ENCODE assay signal across 31 mouse cellular contexts in the genomic region with DNA sequence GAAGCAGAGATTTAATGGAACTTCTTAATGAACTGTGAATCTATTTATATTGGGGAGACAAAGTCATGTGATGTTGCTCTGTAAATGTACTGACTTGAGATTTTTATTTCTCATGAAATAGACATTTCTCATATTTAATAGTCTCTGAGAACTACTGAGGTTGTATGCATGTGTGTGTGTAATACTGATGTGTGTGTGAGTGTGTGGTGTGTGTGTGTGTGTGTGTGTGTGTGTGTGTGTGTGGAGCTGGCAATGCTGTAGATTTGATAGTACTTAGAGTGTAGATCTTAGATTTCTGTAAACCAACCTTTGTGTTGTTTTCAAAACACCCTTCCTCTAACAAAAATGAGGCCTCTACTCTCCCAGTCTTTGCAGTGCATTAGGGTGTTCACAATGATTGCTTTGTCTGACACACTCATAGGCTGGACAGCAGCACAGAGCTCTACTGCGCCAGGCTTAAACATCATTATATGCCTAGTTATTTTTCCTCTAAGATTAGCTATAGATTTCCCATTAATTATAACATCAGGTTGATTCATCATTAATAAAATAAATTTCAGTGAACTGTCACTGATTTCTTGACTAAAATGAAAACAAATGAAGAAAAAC.
DNase-seq lines count a peak whose midpoint lies in the region; ATAC-seq and TF ChIP-seq lines count a peak whose summit lies in the region.
"Had no signal": no experiment of that assay in that cellular context is flagged by ENCODE, and none has a peak within 500 bp of the region (broad histone marks: within the 10 kb centered on the region; RNA-seq: fewer than 3 reads in every experiment).

No protein-coding gene starts in this region.

- 55% methylated on average over 1 of the region's 1 CpGs for WGBS in hindbrain, embryonic 12.5 days
- WGBS in hindbrain, embryonic 10.5 days: 85% methylated on average over 1 of the region's 1 CpGs
- WGBS in midbrain, embryonic 14.5 days: 65% methylated on average over 1 of the region's 1 CpGs
- 64% methylated on average over 1 of the region's 1 CpGs for WGBS in midbrain, postnatal 0 days
- 40% methylated on average over 1 of the region's 1 CpGs for WGBS in forebrain, embryonic 13.5 days
- WGBS in forebrain, embryonic 15.5 days: 30% methylated on average over 1 of the region's 1 CpGs

- H3K9me3 ChIP-seq in hindbrain, embryonic 12.5 days (replicated peaks): no peaks in the 10 kb centered on the region
- no peaks in the 10 kb centered on the region for H3K9me3 ChIP-seq in hindbrain, embryonic 10.5 days
- H3K9me3 ChIP-seq in midbrain, embryonic 14.5 days (ENCODE audit: control insufficient read depth, low read length): no peaks in the 10 kb centered on the region
- H3K9me3 ChIP-seq in midbrain, postnatal 0 days (ENCODE audit: low read length): no peaks in the 10 kb centered on the region
- H3K9me3 ChIP-seq in forebrain, embryonic 13.5 days (replicated peaks): no peaks in the 10 kb centered on the region; the same call in 1 of the 2 replicates
- H3K9me3 ChIP-seq in forebrain, embryonic 15.5 days: no peaks in the 10 kb centered on the region
- H3K9me3 ChIP-seq: embryonic facial prominence, embryonic 12.5 days; heart, embryonic 12.5 days; limb, embryonic 10.5 days; limb, embryonic 15.5 days; liver, embryonic 13.5 days; neural tube, embryonic 13.5 days had no signal

- H3K27me3 ChIP-seq in hindbrain, embryonic 12.5 days: no peaks in the 10 kb centered on the region
- no peaks in the 10 kb centered on the region for H3K27me3 ChIP-seq in hindbrain, embryonic 10.5 days (ENCODE audit: insufficient read depth, poor library complexity, severe bottlenecking)
- no peaks in the 10 kb centered on the region for H3K27me3 ChIP-seq in midbrain, embryonic 14.5 days (ENCODE audit: control insufficient read depth, insufficient read depth, low read length)
- H3K27me3 ChIP-seq in midbrain, postnatal 0 days (ENCODE audit: insufficient read depth, low read length): no peaks in the 10 kb centered on the region
- no peaks in the 10 kb centered on the region for H3K27me3 ChIP-seq in forebrain, embryonic 13.5 days
- no peaks in the 10 kb centered on the region for H3K27me3 ChIP-seq in forebrain, embryonic 15.5 days
- H3K27me3 ChIP-seq: embryonic facial prominence, embryonic 12.5 days; heart, embryonic 12.5 days; limb, embryonic 15.5 days; liver, embryonic 13.5 days; megakaryocyte, embryonic 14.5 days; neural tube, embryonic 13.5 days had no signal

- peak; percentile 77 for ATAC-seq in hindbrain, embryonic 12.5 days (ENCODE audit: low FRiP score)
- ATAC-seq in midbrain, embryonic 14.5 days (ENCODE audit: low FRiP score, low TSS enrichment): no peak
- ATAC-seq in midbrain, postnatal 0 days (ENCODE audit: low FRiP score): no peak
- peak; percentile 75; the same call in 1 of the 2 replicates for ATAC-seq in forebrain, embryonic 13.5 days
- ATAC-seq in forebrain, embryonic 15.5 days (replicated peaks): peak; percentile 67; the same call in 1 of the 2 replicates
- ATAC-seq: intestine, postnatal 0 days; lung, postnatal 0 days had no signal

- H3K4me1 ChIP-seq in hindbrain, embryonic 12.5 days: no peaks in the 10 kb centered on the region
- no peaks in the 10 kb centered on the region for H3K4me1 ChIP-seq in hindbrain, embryonic 10.5 days (replicated peaks)
- H3K4me1 ChIP-seq in midbrain, embryonic 14.5 days (ENCODE audit: control insufficient read depth, insufficient read depth, low read length): no peaks in the 10 kb centered on the region
- H3K4me1 ChIP-seq in midbrain, postnatal 0 days (ENCODE audit: insufficient read depth, low read length): no peaks in the 10 kb centered on the region
- H3K4me1 ChIP-seq in forebrain, embryonic 13.5 days: no peaks in the 10 kb centered on the region
- H3K4me1 ChIP-seq in forebrain, embryonic 15.5 days: no peaks in the 10 kb centered on the region
- H3K4me1 ChIP-seq: embryonic facial prominence, embryonic 12.5 days; heart, embryonic 12.5 days; limb, embryonic 10.5 days; limb, embryonic 15.5 days; liver, embryonic 13.5 days; megakaryocyte, embryonic 14.5 days; neural tube, embryonic 13.5 days had no signal

- no peak overlapping the region for H3K9ac ChIP-seq in hindbrain, embryonic 12.5 days
- H3K9ac ChIP-seq in midbrain, embryonic 14.5 days (replicated peaks; ENCODE audit: low read length): no peak overlapping the region
- H3K9ac ChIP-seq in midbrain, postnatal 0 days (replicated peaks; ENCODE audit: low read length, poor library complexity, severe bottlenecking): no peak overlapping the region
- no peak overlapping the region for H3K9ac ChIP-seq in forebrain, embryonic 13.5 days
- H3K9ac ChIP-seq in forebrain, embryonic 15.5 days (replicated peaks): no peak overlapping the region
- H3K9ac ChIP-seq: embryonic facial prominence, embryonic 12.5 days; heart, embryonic 12.5 days; limb, embryonic 15.5 days; liver, embryonic 13.5 days; neural tube, embryonic 13.5 days had no signal

- no peak for TF ChIP-seq CTCF in midbrain, postnatal 0 days (IDR thresholded peaks at IDR 0.05)

- no peak overlapping the region for H3K27ac ChIP-seq in hindbrain, embryonic 12.5 days
- no peak overlapping the region for H3K27ac ChIP-seq in hindbrain, embryonic 10.5 days
- H3K27ac ChIP-seq in midbrain, embryonic 14.5 days (replicated peaks; ENCODE audit: low read depth, low read length): no peak overlapping the region
- no peak overlapping the region for H3K27ac ChIP-seq in midbrain, postnatal 0 days (ENCODE audit: low read depth, low read length)
- no peak overlapping the region for H3K27ac ChIP-seq in forebrain, embryonic 13.5 days
- no peak overlapping the region for H3K27ac ChIP-seq in forebrain, embryonic 15.5 days (replicated peaks)
- H3K27ac ChIP-seq: embryonic facial prominence, embryonic 12.5 days; heart, adult 2 months; limb, embryonic 10.5 days; limb, embryonic 15.5 days; liver, embryonic 13.5 days; neural tube, embryonic 13.5 days had no signal

- H3K4me2 ChIP-seq in hindbrain, embryonic 12.5 days (replicated peaks): no peak overlapping the region
- H3K4me2 ChIP-seq in midbrain, embryonic 14.5 days (ENCODE audit: low read length): no peak overlapping the region
- H3K4me2 ChIP-seq in midbrain, postnatal 0 days (ENCODE audit: low read depth, low read length, poor library complexity, severe bottlenecking): no peak overlapping the region
- H3K4me2 ChIP-seq in forebrain, embryonic 13.5 days: no peak overlapping the region
- no peak overlapping the region for H3K4me2 ChIP-seq in forebrain, embryonic 15.5 days (replicated peaks)
- H3K4me2 ChIP-seq: embryonic facial prominence, embryonic 12.5 days; heart, embryonic 12.5 days; limb, embryonic 15.5 days; liver, embryonic 13.5 days; neural tube, embryonic 13.5 days had no signal

- no peak for DNase-seq in hindbrain, embryonic 10.5 days (ENCODE audit: low spot score)
- DNase-seq in midbrain, embryonic 14.5 days: peak; percentile 18
- no peak for DNase-seq in midbrain, postnatal 0 days (ENCODE audit: low spot score)
- no peak for DNase-seq in spleen, postnatal 4 days (ENCODE audit: low spot score in 2 of 2)
- DNase-seq: adrenal gland, postnatal 25 days; B cell, adult 2 months; cerebellum, adult 2 months; cerebellum, postnatal 25 days; embryo, embryonic 11 days; heart, adult 2 months; heart, postnatal 4 days; kidney, postnatal 14 days; layer of hippocampus, adult 9-11 months; liver, embryonic 13.5 days; lung, adult 18-20 months; lung, postnatal 4 days; right cerebral cortex, adult 18-20 months; right cerebral cortex, postnatal 4 days; thymus, adult 2 months; thymus, postnatal 4 days had no signal

- H3K4me3 ChIP-seq in hindbrain, embryonic 12.5 days: no peak overlapping the region
- no peak overlapping the region for H3K4me3 ChIP-seq in hindbrain, embryonic 10.5 days
- no peak overlapping the region for H3K4me3 ChIP-seq in midbrain, embryonic 14.5 days (replicated peaks; ENCODE audit: low read depth, low read length)
- H3K4me3 ChIP-seq in midbrain, postnatal 0 days (ENCODE audit: low read depth, low read length): no peak overlapping the region
- H3K4me3 ChIP-seq in forebrain, embryonic 13.5 days: no peak overlapping the region
- no peak overlapping the region for H3K4me3 ChIP-seq in forebrain, embryonic 15.5 days
- H3K4me3 ChIP-seq: embryonic facial prominence, embryonic 12.5 days; heart, adult 2 months; heart, embryonic 12.5 days; limb, embryonic 10.5 days; limb, embryonic 15.5 days; liver, embryonic 13.5 days; megakaryocyte, embryonic 14.5 days; neural tube, embryonic 13.5 days had no signal

- no peaks in the 10 kb centered on the region for H3K36me3 ChIP-seq in hindbrain, embryonic 12.5 days
- H3K36me3 ChIP-seq in hindbrain, embryonic 10.5 days: no peaks in the 10 kb centered on the region
- no peaks in the 10 kb centered on the region for H3K36me3 ChIP-seq in midbrain, embryonic 14.5 days (ENCODE audit: control insufficient read depth, insufficient read depth, low read length)
- H3K36me3 ChIP-seq in midbrain, postnatal 0 days (ENCODE audit: insufficient read depth, low read length): no peaks in the 10 kb centered on the region
- H3K36me3 ChIP-seq in forebrain, embryonic 13.5 days (ENCODE audit: poor library complexity, severe bottlenecking): no peaks in the 10 kb centered on the region
- H3K36me3 ChIP-seq in forebrain, embryonic 15.5 days: no peaks in the 10 kb centered on the region
- H3K36me3 ChIP-seq: embryonic facial prominence, embryonic 12.5 days; heart, embryonic 12.5 days; limb, embryonic 10.5 days; limb, embryonic 15.5 days; liver, embryonic 13.5 days; neural tube, embryonic 13.5 days had no signal

Comparison
In these comparisons a context has a peak if more than half of its experiments do, and no peak if none do; other contexts are left out.
1. ATAC-seq: peak in hindbrain, embryonic 12.5 days (single experiment), forebrain, embryonic 13.5 days (single experiment) and forebrain, embryonic 15.5 days (single experiment); none in midbrain, embryonic 14.5 days (single experiment) and midbrain, postnatal 0 days (single experiment).